Mouse (Mus musculus) macrophage (primary cell): ENCODE data around the gene Nav1. TPM values are rescaled to one million over a fixed set of nuclear protein-coding genes. Genes with fewer than 3 reads are reported as not detected.

Experiments
- H3K27ac ChIP-seq: fragments of 350-480 bp; formaldehyde crosslinking; 2 replicates; pipeline ENCODE4 v1.9.0; 2021
- H3K36me3 ChIP-seq: fragments of 350-480 bp; formaldehyde crosslinking; 2 replicates; pipeline ENCODE4 v1.9.0; 2021; ENCODE audit errors: inconsistent target
- H3K4me3 ChIP-seq: fragments of 350-480 bp; formaldehyde crosslinking; 2 replicates; pipeline ENCODE4 v1.9.0; 2021; ENCODE audit errors: inconsistent target
- H3K79me2 ChIP-seq: fragments of 350-480 bp; formaldehyde crosslinking; 2 replicates; pipeline ENCODE4 v1.9.0; 2021; ENCODE audit errors: inconsistent target
- WGBS: methylation state at CpG from one replicate; pipeline ENCODE4 v1.1.7; 2026; ENCODE audit warnings: inconsistent platforms; ENCODE audit not compliant: missing documents; 5-methylcytosine and 5-hydroxymethylcytosine counted together
- polyA plus RNA-seq: library from polyadenylated mRNA; stranded (reverse); fragments of 250-400 nt; gene quantifications from 3 replicates; pipeline ENCODE4 v1.2.4, GENCODE M21; 2018; ENCODE audit warnings: inconsistent platforms

Nav1 gene
- polyA plus RNA-seq, 1 experiment from 2014 or later = 24.1 TPM

GRCm38 (mm10) chr1:135472536-135472935 lies 134.6 kb downstream of the Nav1 start:
- H3K4me3 ChIP-seq = no peak overlapping the region
- H3K27ac ChIP-seq = no peak overlapping the region
- H3K36me3 ChIP-seq = peaks cover 12% of the 10 kb centered on the region; the same call in 1 of the 2 replicates
- 95% methylated on average over 5 of the region's 5 CpGs for WGBS
- no peaks in the 10 kb centered on the region for H3K79me2 ChIP-seq

- peaks cover 12% of the 10 kb centered on the region; the same call in 1 of the 2 replicates for H3K36me3 ChIP-seq
- 39% methylated on average over 5 of the region's 5 CpGs for WGBS
- H3K4me3 ChIP-seq = no peak overlapping the region
- H3K27ac ChIP-seq = peak overlapping the region; percentile 32
- H3K79me2 ChIP-seq = no peaks in the 10 kb centered on the region
Measured at GRCm38 (mm10) chr1:135471742-135472141, 135.4 kb downstream of the Nav1 start.

DNA sequence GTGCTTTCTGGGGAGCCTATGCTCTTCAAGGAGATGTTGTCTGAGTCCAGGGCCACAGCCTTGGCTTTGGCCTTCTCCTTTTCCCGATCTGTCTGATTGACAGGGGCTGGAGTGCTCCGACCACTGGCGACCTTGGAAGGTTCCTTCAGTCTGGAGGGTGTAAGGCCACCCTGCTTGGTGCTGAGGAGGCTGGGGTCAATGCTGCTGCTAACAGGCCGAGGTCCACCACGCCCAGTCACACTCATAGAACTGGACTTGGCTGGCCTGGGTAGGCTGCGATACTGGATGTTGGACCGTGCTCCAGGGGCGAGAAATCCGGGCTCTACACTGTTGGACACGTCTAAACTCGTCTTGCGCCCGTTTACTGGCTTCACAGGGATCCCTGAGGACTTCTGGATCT lies 136.5 kb downstream of the Nav1 start:
- Histone ChIP-seq H3K4me3 (no peak overlapping the region), H3K79me2 (no peaks in the 10 kb centered on the region), H3K36me3 (peaks cover 13% of the 10 kb centered on the region; the same call in 1 of the 2 replicates), H3K27ac (no peak overlapping the region)
- WGBS = 92% methylated on average over 13 of the region's 13 CpGs

GRCm38 (mm10) chr1:135467462-135467861 lies 139.6 kb downstream of the Nav1 start:
- H3K36me3 ChIP-seq = peaks cover 29% of the 10 kb centered on the region; the same call in 1 of the 2 replicates

DNA sequence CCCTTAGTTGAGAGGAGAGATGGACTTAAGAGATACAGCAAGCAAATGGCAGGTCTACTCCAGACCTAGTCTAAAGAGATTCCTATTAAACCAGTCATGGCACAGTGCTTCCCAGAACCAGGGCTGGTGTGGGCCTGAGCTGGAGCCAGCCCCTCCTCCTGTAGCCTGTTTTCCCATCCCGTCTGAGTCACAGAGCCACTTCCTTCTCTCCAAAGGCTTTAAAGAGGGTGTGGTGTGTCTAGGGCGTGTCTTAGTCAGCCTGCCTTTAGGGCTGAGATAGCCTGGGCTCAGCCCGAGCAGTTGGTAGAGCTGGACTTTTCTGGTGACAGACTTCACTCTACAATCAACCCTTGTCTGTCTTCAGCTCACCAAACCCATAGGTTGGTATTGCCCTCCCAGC lies 140.2 kb downstream of the Nav1 start:
- Histone ChIP-seq H3K4me3 (no peak overlapping the region), H3K79me2 (no peaks in the 10 kb centered on the region), H3K27ac (no peak overlapping the region), H3K36me3 (peaks cover 29% of the 10 kb centered on the region; the same call in 1 of the 2 replicates)
- 34% methylated on average over 3 of the region's 3 CpGs for WGBS

More at GRCm38 (mm10) chr1:135467462-135467861, 139.6 kb downstream of the Nav1 start:
- Histone ChIP-seq H3K79me2 (no peaks in the 10 kb centered on the region), H3K4me3 (no peak overlapping the region), H3K27ac (no peak overlapping the region)
- WGBS = 92% methylated on average over 5 of the region's 5 CpGs

- 96% methylated on average over 17 of the region's 19 CpGs for WGBS
- H3K79me2 ChIP-seq = no peaks in the 10 kb centered on the region
- no peak overlapping the region for H3K27ac ChIP-seq
- peaks cover 29% of the 10 kb centered on the region; the same call in 1 of the 2 replicates for H3K36me3 ChIP-seq
- no peak overlapping the region for H3K4me3 ChIP-seq
Measured at GRCm38 (mm10) chr1:135465734-135466133, 141.4 kb downstream of the Nav1 start.

- H3K4me3 ChIP-seq = no peak overlapping the region
- 89% methylated on average over 8 of the region's 8 CpGs for WGBS
- H3K27ac ChIP-seq = no peak overlapping the region
- peaks cover 43% of the 10 kb centered on the region for H3K36me3 ChIP-seq
- no peaks in the 10 kb centered on the region for H3K79me2 ChIP-seq
Measured at GRCm38 (mm10) chr1:135462736-135463135, 144.4 kb downstream of the Nav1 start.

DNA sequence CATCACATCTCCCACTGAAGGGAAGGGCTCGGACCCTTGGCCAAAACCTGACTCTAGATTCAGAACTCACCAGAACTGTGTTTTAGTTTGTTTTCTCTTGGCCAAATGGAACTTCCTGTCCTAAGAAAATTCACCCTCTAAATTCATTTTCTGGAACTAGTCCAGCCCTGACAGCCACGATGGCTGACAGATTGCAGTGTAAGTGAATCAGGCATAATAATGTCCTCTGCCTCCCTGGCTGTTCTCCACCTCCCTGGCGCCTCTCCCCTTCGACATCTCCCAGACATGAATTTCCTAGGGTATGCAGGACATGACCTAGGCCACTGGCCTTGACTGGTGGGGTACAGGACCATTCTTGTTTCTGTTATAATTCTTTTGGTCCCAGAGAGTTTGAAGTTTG lies 144.8 kb downstream of the Nav1 start:
- 89% methylated on average over 4 of the region's 4 CpGs for WGBS
- Histone ChIP-seq H3K79me2 (no peaks in the 10 kb centered on the region), H3K36me3 (peaks cover 48% of the 10 kb centered on the region), H3K27ac (no peak overlapping the region), H3K4me3 (no peak overlapping the region)

- Histone ChIP-seq H3K36me3 (peaks cover 59% of the 10 kb centered on the region), H3K27ac (no peak overlapping the region), H3K79me2 (no peaks in the 10 kb centered on the region), H3K4me3 (no peak overlapping the region)
- 93% methylated on average over 3 of the region's 3 CpGs for WGBS
Measured at GRCm38 (mm10) chr1:135461097-135461730, 145.9 kb downstream of the Nav1 start.

- Histone ChIP-seq H3K27ac (no peak overlapping the region), H3K79me2 (no peaks in the 10 kb centered on the region), H3K36me3 (peaks cover 64% of the 10 kb centered on the region), H3K4me3 (no peak overlapping the region)
- 77% methylated on average over 16 of the region's 16 CpGs for WGBS
Measured at GRCm38 (mm10) chr1:135460521-135460920, 146.6 kb downstream of the Nav1 start.

GRCm38 (mm10) chr1:135457860-135458259 lies 149.2 kb downstream of the Nav1 start:
- Histone ChIP-seq H3K79me2 (no peaks in the 10 kb centered on the region), H3K4me3 (no peak overlapping the region), H3K36me3 (peaks cover 70% of the 10 kb centered on the region), H3K27ac (no peak overlapping the region)
- WGBS = 100% methylated on average over 5 of the region's 5 CpGs

- Histone ChIP-seq H3K36me3 (peaks cover 72% of the 10 kb centered on the region), H3K79me2 (no peaks in the 10 kb centered on the region), H3K4me3 (no peak overlapping the region), H3K27ac (no peak overlapping the region)
- 64% methylated on average over 10 of the region's 10 CpGs for WGBS
Measured at GRCm38 (mm10) chr1:135452259-135452658, 154.8 kb downstream of the Nav1 start.

- WGBS = 68% methylated on average over 2 of the region's 2 CpGs
- no peaks in the 10 kb centered on the region for H3K79me2 ChIP-seq
- no peak overlapping the region for H3K27ac ChIP-seq
- H3K4me3 ChIP-seq = no peak overlapping the region
- peaks cover 64% of the 10 kb centered on the region for H3K36me3 ChIP-seq
Measured at GRCm38 (mm10) chr1:135451419-135451818, 155.7 kb downstream of the Nav1 start.

DNA sequence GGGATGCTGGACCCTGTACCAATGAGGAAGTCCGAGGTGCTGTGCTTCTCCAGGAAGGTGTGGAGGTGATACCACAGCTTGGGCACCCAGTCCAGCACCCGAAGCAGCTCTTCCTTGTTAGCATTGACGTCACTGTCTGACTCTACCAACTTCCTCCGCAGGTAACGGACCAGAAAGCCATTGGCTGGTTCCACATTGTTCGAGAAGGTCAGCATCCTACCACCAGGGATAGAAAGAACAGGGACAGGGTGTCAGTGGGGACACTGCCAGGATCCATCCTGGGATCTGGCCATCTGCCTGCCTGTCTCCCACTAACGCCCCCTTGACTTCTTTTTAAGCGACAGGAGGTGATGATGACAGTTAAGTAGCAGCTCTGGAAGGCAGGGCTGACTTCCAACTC lies 157.2 kb downstream of the Nav1 start:
- WGBS = 94% methylated on average over 8 of the region's 8 CpGs

DNA sequence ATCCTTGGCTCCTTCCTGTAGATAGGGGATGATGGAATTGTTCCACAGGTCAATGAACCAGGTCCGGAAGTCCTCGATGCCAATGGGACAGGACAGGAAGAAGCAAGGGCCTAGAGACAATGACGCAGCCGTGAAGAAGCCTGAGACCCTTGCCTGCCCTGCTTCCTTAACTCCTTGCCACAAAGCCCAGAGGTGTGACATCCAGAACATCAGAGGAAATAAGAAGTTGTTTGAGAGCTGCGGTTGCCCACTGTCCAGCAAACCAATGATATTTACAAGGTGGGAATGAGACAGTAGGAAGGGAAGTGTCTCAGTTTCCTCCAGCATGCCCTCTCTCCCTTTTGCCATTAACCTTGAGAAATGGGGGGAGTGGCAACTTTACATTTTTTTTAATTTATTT lies 158.2 kb downstream of the Nav1 start:
- WGBS = 95% methylated on average over 3 of the region's 5 CpGs
- no peak overlapping the region for H3K27ac ChIP-seq
- H3K79me2 ChIP-seq = no peaks in the 10 kb centered on the region
- H3K36me3 ChIP-seq = peaks cover 49% of the 10 kb centered on the region
- no peak overlapping the region for H3K4me3 ChIP-seq

More for the DNA sequence above, 157.2 kb downstream of the Nav1 start:
- no peak overlapping the region for H3K27ac ChIP-seq
- no peak overlapping the region for H3K4me3 ChIP-seq
- no peaks in the 10 kb centered on the region for H3K79me2 ChIP-seq
- peaks cover 53% of the 10 kb centered on the region for H3K36me3 ChIP-seq

- peaks cover 42% of the 10 kb centered on the region for H3K36me3 ChIP-seq
- no peaks in the 10 kb centered on the region for H3K79me2 ChIP-seq
- 96% methylated on average over 9 of the region's 12 CpGs for WGBS
- no peak overlapping the region for H3K4me3 ChIP-seq
- H3K27ac ChIP-seq = no peak overlapping the region
Measured at GRCm38 (mm10) chr1:135443506-135443905, 163.6 kb downstream of the Nav1 start.
